Mouse (Mus musculus): ENCODE results near the gene Gm8334. TPM values are rescaled to one million over a fixed set of nuclear protein-coding genes. Genes with fewer than 3 reads are reported as not detected.
"Not testable (repeated sequence)": the region's sequence is repeated elsewhere in the genome, so short reads cannot be mapped to it uniquely, and the experiment has no call there.

Gene Gm8334
- 0.38 and 0.43 TPM in 2 replicates for polyA plus RNA-seq (2012; rRNA removed)

- not testable (repeated sequence) for H3K4me3 ChIP-seq (ENCODE audit: control insufficient read depth, low read depth, low read length); H3K27ac ChIP-seq (ENCODE audit: control insufficient read depth, insufficient read depth, low read depth, low read length); H3K4me1 ChIP-seq (ENCODE audit: control insufficient read depth, insufficient read depth, low read length); H3K27me3 ChIP-seq (ENCODE audit: control insufficient read depth, insufficient read depth, low read length); H3K36me3 ChIP-seq (ENCODE audit: control insufficient read depth, insufficient read depth, low read length)
Observed at GRCm38 (mm10) chrX:148615053-148615452, at the start of gene Gm8334. Gene Gm8334 (minus strand): TSS chrX:148615153.

- not testable (repeated sequence) for H3K27me3 ChIP-seq (ENCODE audit: control insufficient read depth, insufficient read depth, low read length); H3K4me1 ChIP-seq (ENCODE audit: control insufficient read depth, insufficient read depth, low read length); H3K4me3 ChIP-seq (ENCODE audit: control insufficient read depth, low read depth, low read length); H3K27ac ChIP-seq (ENCODE audit: control insufficient read depth, insufficient read depth, low read depth, low read length); H3K36me3 ChIP-seq (ENCODE audit: control insufficient read depth, insufficient read depth, low read length)
Observed at GRCm38 (mm10) chrX:148663298-148663697, 48.3 kb upstream of the Gm8334 start, which contains the start of gene Gm15127. Gene Gm15127 (plus strand): TSS chrX:148663598.

Other genes with a start within 250 kb of the Gm8334 start
- 0.45 and 0.63 TPM in 2 replicates for gene Gm15114, start 126.2 kb downstream of the Gm8334 start, polyA plus RNA-seq (2012; rRNA removed)
- gene Gm15127, start 48.4 kb upstream of the Gm8334 start, polyA plus RNA-seq (2012; rRNA removed) = 0.55 and 1.1 TPM in 2 replicates
- 1.5 and 2.5 TPM in 2 replicates for gene Luzp4, start 242.5 kb upstream of the Gm8334 start, polyA plus RNA-seq (2012; rRNA removed)